Mouse (Mus musculus) kidney, adult 2 months (tissue): Measurements from ENCODE around the gene Faf1.

Experiments used
- CTCF ChIP-seq: fragments of 200-500 bp; conservative IDR thresholded peaks from 2 replicates; pipeline ENCODE4 v1.5.1; 2011; ENCODE audit warnings: low read depth, mild to moderate bottlenecking, control low read depth, low read length, moderate library complexity, mixed read lengths; ENCODE audit not compliant: insufficient read depth, insufficient read length
- POLR2A ChIP-seq: fragments of 200-500 bp; IDR thresholded peaks from one replicate; pipeline ENCODE4 v1.6.1; 2011; ENCODE audit warnings: low read depth, low read length, control low read depth

GRCm38 (mm10) chr4:109769071-109769470 is 92.7 kb downstream of the Faf1 start:
- TF ChIP-seq POLR2A (no peak), CTCF (no peak)
